Mouse (Mus musculus): Measurements from ENCODE around the gene Rbbp5. TPM values are rescaled to one million over a fixed set of nuclear protein-coding genes. Genes with fewer than 3 reads are reported as not detected.

Rbbp5 gene
- polyA plus RNA-seq, 1 experiment = 33.1 TPM

DNA sequence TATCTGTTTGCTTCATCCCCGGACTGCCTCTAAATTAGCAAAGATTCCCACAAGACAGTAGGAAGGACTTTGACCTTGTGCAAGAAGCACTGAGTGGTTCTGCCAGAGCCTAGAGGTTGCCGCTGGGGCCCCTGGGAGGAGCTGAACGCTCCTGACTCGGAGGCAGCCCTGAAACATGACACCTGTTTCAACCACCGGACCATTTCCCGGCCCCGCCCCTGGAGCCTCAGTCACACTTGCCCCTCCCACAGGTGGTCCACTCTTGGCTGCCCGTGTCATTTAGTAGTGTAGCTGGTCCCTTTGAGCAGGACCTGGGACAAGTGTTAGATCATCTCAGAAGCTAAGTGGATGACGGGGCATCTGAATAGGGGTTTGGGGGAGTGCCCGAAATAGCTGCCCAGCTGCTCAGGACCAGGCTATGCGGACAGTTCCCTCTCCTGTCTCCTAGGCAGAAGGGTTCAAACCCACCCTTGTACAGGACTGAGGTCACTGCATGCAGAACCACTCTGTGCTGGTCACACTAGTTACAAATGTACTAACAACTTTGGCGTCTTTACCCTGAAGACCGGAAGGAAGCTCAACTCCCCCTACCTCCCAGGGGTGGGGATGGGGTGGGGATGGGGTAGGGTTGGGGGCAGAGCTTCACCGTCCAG, 64.1 kb downstream of the Rbbp5 start:
- Histone ChIP-seq H3K4me1 (replicated peaks; ENCODE audit: control insufficient read depth, insufficient read depth, low read length) (no peaks in the 10 kb centered on the region), H3K27me3 (ENCODE audit: control insufficient read depth, insufficient read depth, low read length) (peaks cover 9% of the 10 kb centered on the region; the same call in 1 of the 2 replicates), H3K4me3 (ENCODE audit: control insufficient read depth, insufficient read depth, low read length) (no peak overlapping the region), H3K27ac (ENCODE audit: control insufficient read depth, insufficient read depth, low read length) (no peak overlapping the region), H3K36me3 (ENCODE audit: control insufficient read depth, insufficient read depth, low read length) (no peaks in the 10 kb centered on the region)
- TF ChIP-seq CTCF (IDR thresholded peaks at IDR 0.05; ENCODE audit: borderline replicate concordance, control insufficient read depth, extremely low read depth, insufficient read depth, low read length, poor library complexity) (no peak), POLR2A (IDR thresholded peaks at IDR 0.05; ENCODE audit: control insufficient read depth, extremely low read depth, insufficient read depth, low read length, poor library complexity) (no peak)
- 5% methylated on average over 14 of the region's 14 CpGs for WGBS
- no peak for DNase-seq

DNA sequence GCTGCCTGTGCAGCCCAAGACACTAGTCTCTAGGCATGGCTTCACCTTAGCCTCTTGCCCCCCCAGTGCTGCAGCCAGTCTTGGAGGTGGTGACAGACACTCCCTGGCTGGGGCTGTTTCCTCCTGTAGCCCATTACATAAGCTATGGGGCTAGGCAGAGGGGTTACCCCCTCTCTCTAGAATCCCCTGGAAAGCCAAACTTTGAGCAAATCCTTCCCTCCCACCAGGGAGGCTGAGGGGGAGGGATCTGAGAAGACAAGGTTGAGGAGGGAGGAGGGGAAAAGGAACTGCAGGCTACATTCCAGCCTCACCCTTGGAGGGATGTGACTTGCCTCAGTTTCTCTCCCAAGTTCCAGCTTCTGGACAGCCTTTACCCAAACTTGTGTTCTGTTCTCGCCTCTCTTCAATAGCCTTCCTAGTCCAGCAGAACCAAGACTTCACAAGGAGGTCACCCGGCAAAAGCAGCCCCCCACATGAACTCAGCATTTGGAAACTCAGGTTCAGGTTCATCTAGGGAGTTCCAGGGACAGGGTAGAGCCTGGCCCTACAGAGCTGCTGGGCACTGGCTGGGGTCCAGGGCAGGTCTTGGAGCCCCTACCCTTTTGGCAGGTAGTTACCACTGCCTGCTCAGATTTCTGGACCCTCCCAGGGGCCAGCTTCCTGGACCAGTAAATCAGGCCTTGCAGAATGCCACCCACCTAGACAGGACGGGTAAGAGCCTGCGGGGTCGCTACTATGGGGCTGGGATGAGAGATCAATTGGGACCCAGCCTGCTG, 64.8 kb downstream of the Rbbp5 start:
- WGBS = 16% methylated on average over 5 of the region's 5 CpGs

DNA sequence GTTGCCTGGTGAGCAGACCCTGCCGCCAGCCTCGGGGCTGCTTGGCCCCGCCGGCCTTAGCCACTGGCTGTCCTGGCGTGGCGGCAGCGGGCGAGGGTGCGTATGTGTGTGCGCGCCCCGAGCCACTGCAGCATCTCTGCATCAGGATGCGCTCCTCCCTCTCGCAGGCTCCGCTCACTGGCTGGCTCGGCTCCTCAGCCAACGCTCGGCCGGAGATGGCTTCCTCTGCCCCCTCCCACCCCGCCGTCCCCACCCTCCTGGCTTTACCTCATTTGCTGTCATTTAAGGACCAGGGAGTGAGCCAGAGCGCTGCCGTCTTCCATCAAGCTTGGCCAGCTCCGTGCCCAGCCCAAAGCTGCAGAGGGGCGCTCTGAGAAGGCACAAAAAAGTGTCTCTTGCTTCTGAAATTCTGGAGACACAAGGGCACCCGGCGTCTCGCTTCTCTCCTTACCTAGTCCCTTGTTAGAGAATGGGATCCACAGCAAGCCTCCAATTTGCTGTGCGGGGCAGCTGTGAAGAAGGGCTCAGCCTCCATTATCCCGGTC, 65.7 kb downstream of the Rbbp5 start, which contains the start of gene Cntn2:
TSS of gene Cntn2 (minus strand) at position 495 of the 545 bp plus-strand sequence.
- TF ChIP-seq POLR2A (IDR thresholded peaks at IDR 0.05; ENCODE audit: control insufficient read depth, extremely low read depth, insufficient read depth, low read length, poor library complexity) (no peak), CTCF (IDR thresholded peaks at IDR 0.05; ENCODE audit: borderline replicate concordance, control insufficient read depth, extremely low read depth, insufficient read depth, low read length, poor library complexity) (no peak)
- Histone ChIP-seq H3K27ac (ENCODE audit: control insufficient read depth, insufficient read depth, low read length) (no peak within 1 kb of the TSS), H3K4me1 (replicated peaks; ENCODE audit: control insufficient read depth, insufficient read depth, low read length) (no peaks in the 10 kb centered on the region), H3K27me3 (ENCODE audit: control insufficient read depth, insufficient read depth, low read length) (peaks cover 9% of the 10 kb centered on the region; the same call in 1 of the 2 replicates), H3K4me3 (ENCODE audit: control insufficient read depth, insufficient read depth, low read length) (no peak within 1 kb of the TSS), H3K36me3 (ENCODE audit: control insufficient read depth, insufficient read depth, low read length) (no peaks in the 10 kb centered on the region)
- WGBS = 10% methylated on average over 30 of the region's 30 CpGs
- no peak for DNase-seq

More for the DNA sequence above, 64.8 kb downstream of the Rbbp5 start:
- TF ChIP-seq CTCF (IDR thresholded peaks at IDR 0.05; ENCODE audit: borderline replicate concordance, control insufficient read depth, extremely low read depth, insufficient read depth, low read length, poor library complexity) = no peak
- no peak for TF ChIP-seq POLR2A (IDR thresholded peaks at IDR 0.05; ENCODE audit: control insufficient read depth, extremely low read depth, insufficient read depth, low read length, poor library complexity)
- H3K4me3 ChIP-seq (ENCODE audit: control insufficient read depth, insufficient read depth, low read length) = no peak overlapping the region
- peaks cover 9% of the 10 kb centered on the region; the same call in 1 of the 2 replicates for H3K27me3 ChIP-seq (ENCODE audit: control insufficient read depth, insufficient read depth, low read length)
- H3K27ac ChIP-seq (ENCODE audit: control insufficient read depth, insufficient read depth, low read length) = no peak overlapping the region
- H3K36me3 ChIP-seq (ENCODE audit: control insufficient read depth, insufficient read depth, low read length) = no peaks in the 10 kb centered on the region
- DNase-seq = no peak
- no peaks in the 10 kb centered on the region for H3K4me1 ChIP-seq (replicated peaks; ENCODE audit: control insufficient read depth, insufficient read depth, low read length)

DNA sequence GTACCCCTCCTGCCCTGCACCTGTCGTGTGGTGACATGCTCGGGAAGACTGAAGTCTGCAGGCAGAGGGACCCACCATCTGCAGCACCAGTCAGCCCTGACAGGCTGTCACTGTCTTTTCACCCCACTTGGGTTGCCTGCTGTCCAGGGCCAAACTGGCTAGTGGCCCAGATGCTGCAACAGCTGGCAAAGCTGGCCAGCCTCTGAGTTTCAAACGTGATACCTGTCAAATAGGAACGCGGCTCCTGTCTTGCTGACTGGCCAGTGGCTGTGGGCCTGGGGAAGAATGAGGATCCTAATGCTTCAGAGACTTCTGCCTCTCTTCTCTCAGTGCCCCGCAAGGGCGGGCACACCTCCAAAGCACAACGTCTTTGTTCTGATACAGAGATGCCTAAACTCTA, 66.6 kb downstream of the Rbbp5 start:
- Histone ChIP-seq H3K27ac (ENCODE audit: control insufficient read depth, insufficient read depth, low read length) (no peak overlapping the region), H3K4me1 (replicated peaks; ENCODE audit: control insufficient read depth, insufficient read depth, low read length) (no peaks in the 10 kb centered on the region), H3K4me3 (ENCODE audit: control insufficient read depth, insufficient read depth, low read length) (no peak overlapping the region), H3K36me3 (ENCODE audit: control insufficient read depth, insufficient read depth, low read length) (no peaks in the 10 kb centered on the region), H3K27me3 (ENCODE audit: control insufficient read depth, insufficient read depth, low read length) (peaks cover 9% of the 10 kb centered on the region; the same call in 1 of the 2 replicates)
- WGBS = 79% methylated on average over 8 of the region's 8 CpGs
- TF ChIP-seq POLR2A (IDR thresholded peaks at IDR 0.05; ENCODE audit: control insufficient read depth, extremely low read depth, insufficient read depth, low read length, poor library complexity) (no peak), CTCF (IDR thresholded peaks at IDR 0.05; ENCODE audit: borderline replicate concordance, control insufficient read depth, extremely low read depth, insufficient read depth, low read length, poor library complexity) (no peak)
- DNase-seq = no peak

Other genes with a start within 250 kb of the Rbbp5 start
- gene Gm10188, start 247.6 kb upstream of the Rbbp5 start, polyA plus RNA-seq (2012; rRNA removed) = not detected in 2 replicates
- gene Klhdc8a, start 178.7 kb upstream of the Rbbp5 start, polyA plus RNA-seq (2012; rRNA removed) = 5.5 and 6.6 TPM in 2 replicates
- gene Nuak2, start 161.2 kb upstream of the Rbbp5 start, polyA plus RNA-seq (2012; rRNA removed) = 5.6 and 5.7 TPM in 2 replicates
- gene Tmcc2, start 86.1 kb upstream of the Rbbp5 start, polyA plus RNA-seq (2012; rRNA removed) = 4.1 and 5.3 TPM in 2 replicates
- 6.3 and 6.8 TPM in 2 replicates for gene Dstyk, start 59.8 kb upstream of the Rbbp5 start, polyA plus RNA-seq (2012; rRNA removed)
- 4.9 and 5.5 TPM in 2 replicates for gene Tmem81, start 28.9 kb downstream of the Rbbp5 start, polyA plus RNA-seq (2012; rRNA removed)
- 0.80 and 0.91 TPM in 2 replicates for gene Cntn2, start 65.9 kb downstream of the Rbbp5 start, polyA plus RNA-seq (2012; rRNA removed)